Mouse (Mus musculus) E14TG2a.4 (cell line): Measurements from ENCODE around the gene Ncf4.
A peak's percentile ranks its signal among the peaks of the same experiment; 100 is the strongest.

Experiments
- H3K27me3 ChIP-seq: 2 replicates; pipeline ENCODE4 v1.6.1; 2014; ENCODE audit warnings: low read length, control low read depth; ENCODE audit not compliant: insufficient read depth
- H3K36me3 ChIP-seq: 2 replicates; pipeline ENCODE4 v1.6.1; 2014; ENCODE audit warnings: low read length, control low read depth; ENCODE audit not compliant: insufficient read depth
- H3K4me1 ChIP-seq: replicated peaks from 2 replicates; pipeline ENCODE4 v1.6.1; 2014; ENCODE audit warnings: low read depth, low read length, control low read depth
- H3K4me3 ChIP-seq: replicated peaks from 2 replicates; pipeline ENCODE4 v1.5.1; 2014; ENCODE audit warnings: mild to moderate bottlenecking, low read length
- H3K9me3 ChIP-seq: 2 replicates; pipeline ENCODE4 v1.6.1; 2014; ENCODE audit warnings: low read length, control low read depth
- CTCF ChIP-seq: conservative IDR thresholded peaks from 2 replicates; pipeline ENCODE4 v1.5.1; 2014; ENCODE audit warnings: low read length
- NANOG ChIP-seq: IDR thresholded peaks from 2 replicates; pipeline ENCODE4 v1.6.1; 2014; ENCODE audit warnings: borderline replicate concordance, low read length, mixed read lengths
- POU5F1 ChIP-seq: IDR thresholded peaks from 2 replicates; pipeline ENCODE4 v1.6.1; 2014; ENCODE audit warnings: low read length, borderline replicate concordance

Ncf4 gene

DNA sequence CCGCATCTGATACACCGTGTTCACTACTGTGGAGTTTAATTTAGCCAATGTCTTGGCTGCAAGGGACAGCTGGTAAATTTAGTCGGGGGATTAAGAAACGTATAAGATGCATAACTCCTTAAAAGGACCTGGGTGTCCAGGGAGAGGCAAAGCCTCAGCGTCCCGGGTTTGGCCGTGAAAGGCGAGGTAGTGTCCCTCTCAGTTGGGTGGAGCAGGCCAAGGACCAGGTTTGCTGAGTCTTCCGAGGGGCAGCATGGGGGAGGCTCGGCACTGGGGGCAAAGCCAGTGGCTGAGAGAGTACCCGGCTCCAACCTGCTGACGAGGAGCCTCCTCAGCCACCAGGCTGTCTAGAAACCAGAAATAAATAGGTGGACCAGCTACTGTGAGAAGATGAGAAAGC lies 16.8 kb upstream of the Ncf4 start:
- peaks cover 4% of the 10 kb centered on the region; the same call in 1 of the 2 replicates for H3K4me1 ChIP-seq
- no peaks in the 10 kb centered on the region for H3K27me3 ChIP-seq
- TF ChIP-seq CTCF: no peak
- no peak for TF ChIP-seq POU5F1
- TF ChIP-seq NANOG: no peak
- H3K9me3 ChIP-seq: peaks cover 6% of the 10 kb centered on the region
- H3K36me3 ChIP-seq: no peaks in the 10 kb centered on the region
- H3K4me3 ChIP-seq: no peak overlapping the region

GRCm38 (mm10) chr15:78231346-78232331 lies 13.0 kb upstream of the Ncf4 start:
- Histone ChIP-seq H3K27me3 (no peaks in the 10 kb centered on the region), H3K9me3 (peaks cover 11% of the 10 kb centered on the region), H3K4me1 (peaks cover 9% of the 10 kb centered on the region; the same call in 1 of the 2 replicates), H3K36me3 (no peaks in the 10 kb centered on the region), H3K4me3 (no peak overlapping the region)
- no peak for TF ChIP-seq CTCF
- no peak for TF ChIP-seq POU5F1
- TF ChIP-seq NANOG: no peak

GRCm38 (mm10) chr15:78234823-78235509 lies 9.6 kb upstream of the Ncf4 start:
- TF ChIP-seq POU5F1 (no peak), CTCF (0 out of 2 replicates have a peak, but pooled peaks have one; percentile 7)
- Histone ChIP-seq H3K4me3 (no peak overlapping the region), H3K27me3 (peaks cover 7% of the 10 kb centered on the region; the same call in 1 of the 2 replicates), H3K4me1 (peaks cover 5% of the 10 kb centered on the region; the same call in 1 of the 2 replicates), H3K36me3 (no peaks in the 10 kb centered on the region), H3K9me3 (peaks cover 11% of the 10 kb centered on the region)

DNA sequence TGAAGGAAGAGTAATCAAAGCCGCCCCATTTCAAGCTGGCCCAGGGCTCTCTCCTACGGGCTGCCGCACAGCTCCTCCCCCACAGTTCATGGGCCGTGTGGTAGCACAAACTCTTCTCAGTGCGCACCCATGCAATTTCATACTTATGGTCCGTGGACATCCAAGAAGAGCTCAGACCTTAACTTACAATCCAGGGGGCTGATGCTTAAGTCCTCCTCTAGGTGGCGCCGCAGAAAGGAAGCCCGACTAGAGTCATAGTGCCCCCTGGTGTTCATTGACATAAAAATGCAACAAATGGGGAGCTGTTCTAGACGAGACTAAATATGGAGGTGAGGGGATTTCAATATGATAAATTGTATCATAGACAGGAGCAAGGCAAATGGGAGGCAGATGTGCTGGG lies 5.1 kb upstream of the Ncf4 start:
- Histone ChIP-seq H3K4me1 (peaks cover 5% of the 10 kb centered on the region; the same call in 1 of the 2 replicates), H3K36me3 (no peaks in the 10 kb centered on the region), H3K27me3 (peaks cover 7% of the 10 kb centered on the region; the same call in 1 of the 2 replicates), H3K4me3 (no peak overlapping the region), H3K9me3 (no peaks in the 10 kb centered on the region)
- no peak for TF ChIP-seq POU5F1
- TF ChIP-seq NANOG: no peak
- peak; percentile 89 for TF ChIP-seq CTCF

DNA sequence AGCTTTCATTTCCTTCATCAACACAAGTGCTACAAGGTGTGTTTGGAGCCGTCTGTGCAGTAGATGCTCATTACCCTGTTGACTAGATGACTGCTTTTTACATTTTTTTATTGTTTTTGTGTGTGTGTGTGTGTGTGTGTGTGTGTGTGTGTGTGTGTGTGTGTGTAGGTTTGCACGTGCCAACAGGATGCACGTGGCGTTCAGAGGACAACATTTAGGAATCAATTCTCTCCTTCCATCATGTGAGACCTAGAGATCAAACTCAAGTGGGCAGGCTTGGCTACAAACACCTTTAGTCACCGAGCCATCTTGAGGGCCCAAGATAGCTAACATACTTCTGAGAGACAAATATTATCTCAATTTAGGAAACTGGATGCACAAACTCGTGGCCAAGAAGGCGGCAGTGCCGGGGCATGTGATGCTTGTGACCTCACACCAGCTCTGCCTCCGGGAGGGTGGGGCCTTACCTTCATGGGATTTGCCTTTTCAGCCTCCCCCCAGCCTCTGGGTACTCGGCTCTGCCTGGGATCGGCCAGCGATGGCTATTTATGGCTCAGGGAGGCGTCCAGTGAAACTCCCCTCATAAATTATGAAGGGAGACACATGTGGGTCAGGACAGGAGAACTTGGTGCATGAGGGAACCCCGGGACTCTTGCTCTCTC lies 4.5 kb upstream of the Ncf4 start:
- H3K4me3 ChIP-seq: no peak overlapping the region
- peaks cover 13% of the 10 kb centered on the region for H3K27me3 ChIP-seq
- no peak for TF ChIP-seq CTCF
- no peak for TF ChIP-seq NANOG
- TF ChIP-seq POU5F1: no peak
- peaks cover under 1% of the 10 kb centered on the region; the same call in 1 of the 2 replicates for H3K4me1 ChIP-seq
- H3K36me3 ChIP-seq: no peaks in the 10 kb centered on the region
- H3K9me3 ChIP-seq: no peaks in the 10 kb centered on the region

GRCm38 (mm10) chr15:78241335-78241734 lies 3.3 kb upstream of the Ncf4 start:
- H3K36me3 ChIP-seq: no peaks in the 10 kb centered on the region
- TF ChIP-seq NANOG (no peak), POU5F1 (no peak), CTCF (no peak)
- H3K27me3 ChIP-seq: peaks cover 16% of the 10 kb centered on the region
- no peaks in the 10 kb centered on the region for H3K4me1 ChIP-seq
- H3K9me3 ChIP-seq: no peaks in the 10 kb centered on the region
- no peak overlapping the region for H3K4me3 ChIP-seq

DNA sequence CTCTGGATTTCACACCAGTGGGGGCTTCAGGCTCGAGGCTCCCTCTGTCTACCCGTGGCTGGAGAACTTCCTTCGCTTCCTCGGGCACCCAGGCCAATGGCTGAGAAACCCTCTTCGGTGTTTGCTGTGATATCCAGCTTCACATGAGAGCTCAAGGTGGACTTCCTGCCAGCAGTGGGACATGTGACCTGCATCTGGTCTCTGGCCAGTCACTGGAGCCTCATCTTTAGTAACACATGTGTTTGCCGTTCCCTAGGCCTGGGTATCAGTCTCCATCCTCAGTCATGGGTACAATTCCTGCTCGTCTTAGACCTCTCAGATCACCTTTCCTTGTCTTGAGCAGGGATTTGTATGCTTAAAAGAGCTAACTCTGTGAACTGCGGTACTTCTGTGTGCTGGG lies 1.5 kb upstream of the Ncf4 start:
- H3K4me1 ChIP-seq: no peaks in the 10 kb centered on the region
- H3K4me3 ChIP-seq: no peak overlapping the region
- peaks cover 26% of the 10 kb centered on the region for H3K27me3 ChIP-seq
- H3K36me3 ChIP-seq: no peaks in the 10 kb centered on the region
- H3K9me3 ChIP-seq: no peaks in the 10 kb centered on the region
- TF ChIP-seq POU5F1 (no peak), NANOG (no peak), CTCF (no peak)

GRCm38 (mm10) chr15:78243774-78244173 lies 827 bp upstream of the Ncf4 start:
- no peaks in the 10 kb centered on the region for H3K9me3 ChIP-seq

More at GRCm38 (mm10) chr15:78243774-78244173, 827 bp upstream of the Ncf4 start:
- H3K27me3 ChIP-seq: peaks cover 27% of the 10 kb centered on the region
- H3K4me3 ChIP-seq: no peak overlapping the region
- no peaks in the 10 kb centered on the region for H3K4me1 ChIP-seq
- TF ChIP-seq NANOG (no peak), CTCF (no peak), POU5F1 (no peak)
- no peaks in the 10 kb centered on the region for H3K36me3 ChIP-seq
